Mouse (Mus musculus) midbrain, embryonic 13.5 days (tissue): ENCODE measurements around the gene Auts2. TPM values are rescaled to one million over a fixed set of nuclear protein-coding genes. Genes with fewer than 3 reads are reported as not detected.
A peak's percentile ranks its signal among the peaks of the same experiment; 100 is the strongest.

Experiments
- ATAC-seq: fragments of 200-750 bp; cut with Nextera tagmentation; 2 replicates; pipeline ENCODE4 v1.8.0; 2017; ENCODE audit warnings: mild to moderate bottlenecking, moderate TSS enrichment, moderate library complexity
- H3K27ac ChIP-seq: fragments of 300-500 bp; sonication (generic); 2 replicates; pipeline ENCODE4 v1.5.1; 2015; ENCODE audit warnings: inconsistent platforms, mild to moderate bottlenecking, moderate library complexity
- H3K27me3 ChIP-seq: fragments of 300-500 bp; sonication (generic); 2 replicates; pipeline ENCODE4 v1.6.1; 2015; ENCODE audit warnings: mild to moderate bottlenecking, inconsistent platforms
- H3K36me3 ChIP-seq: fragments of 300-500 bp; sonication (generic); 2 replicates; pipeline ENCODE4 v1.6.1; 2015; ENCODE audit warnings: mild to moderate bottlenecking, inconsistent platforms
- H3K4me1 ChIP-seq: fragments of 300-500 bp; sonication (generic); replicated peaks from 2 replicates; pipeline ENCODE4 v1.6.1; 2015; ENCODE audit warnings: inconsistent platforms
- H3K4me2 ChIP-seq: fragments of 300-500 bp; sonication (generic); replicated peaks from 2 replicates; pipeline ENCODE4 v1.6.1; 2015; ENCODE audit warnings: moderate library complexity, mild to moderate bottlenecking, inconsistent platforms
- H3K4me3 ChIP-seq: fragments of 300-500 bp; sonication (generic); replicated peaks from 2 replicates; pipeline ENCODE4 v1.5.1; 2015; ENCODE audit warnings: mild to moderate bottlenecking, inconsistent platforms
- H3K9ac ChIP-seq: fragments of 300-500 bp; sonication (generic); replicated peaks from 2 replicates; pipeline ENCODE4 v1.6.1; 2015; ENCODE audit warnings: mild to moderate bottlenecking, inconsistent platforms
- H3K9me3 ChIP-seq: fragments of 300-500 bp; sonication (generic); 2 replicates; pipeline ENCODE4 v1.6.1; 2016; ENCODE audit warnings: mild to moderate bottlenecking, inconsistent platforms
- WGBS: fragments of 180-500 bp; shearing (Covaris S2); methylation state at CpG from one replicate; pipeline ENCODE4 v1.1.7; 2015; 5-methylcytosine and 5-hydroxymethylcytosine counted together
- polyA plus RNA-seq: library from polyadenylated mRNA; unstranded; fragments of >200 nt; fragmentation: Nextera tagmentation; extraction: Ambion mirVana; gene quantifications from 2 replicates; pipeline ENCODE4 v1.2.1, GENCODE M21; 2015

Gene Auts2
- polyA plus RNA-seq, 1 experiment from 2014 or later: 76.2 TPM

DNA sequence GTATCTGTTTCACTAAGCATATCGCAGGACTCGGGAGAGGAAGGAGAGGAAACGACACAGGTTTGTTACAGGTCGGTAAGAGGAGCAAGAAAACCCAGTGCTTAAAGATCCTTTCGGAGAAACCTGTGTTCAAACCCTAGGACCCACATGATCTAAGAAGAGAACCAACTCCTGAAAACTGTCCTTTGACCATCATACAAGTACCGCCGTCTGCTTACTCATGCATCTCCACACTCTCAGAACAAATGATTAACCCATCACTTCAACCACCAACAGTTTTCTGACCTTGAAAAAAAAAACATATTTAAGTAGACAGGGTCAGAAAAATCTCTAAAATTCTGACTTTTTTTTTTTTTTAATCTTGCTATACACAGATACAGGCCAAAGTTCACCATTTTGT is 908.4 kb downstream of the Auts2 start:
- ATAC-seq: no peak
- peaks cover 30% of the 10 kb centered on the region for H3K27me3 ChIP-seq
- H3K9me3 ChIP-seq: no peaks in the 10 kb centered on the region
- no peak overlapping the region for H3K4me3 ChIP-seq
- H3K27ac ChIP-seq: no peak overlapping the region
- H3K9ac ChIP-seq: no peak overlapping the region
- no peaks in the 10 kb centered on the region for H3K36me3 ChIP-seq
- WGBS: 95% methylated on average over 7 of the region's 7 CpGs
- no peak overlapping the region for H3K4me2 ChIP-seq
- peaks cover 27% of the 10 kb centered on the region for H3K4me1 ChIP-seq

- H3K4me2 ChIP-seq: no peak overlapping the region
- no peak overlapping the region for H3K9ac ChIP-seq
- peaks cover 34% of the 10 kb centered on the region for H3K27me3 ChIP-seq
- H3K4me1 ChIP-seq: peaks cover 35% of the 10 kb centered on the region
- 60% methylated on average over 4 of the region's 4 CpGs for WGBS
- ATAC-seq: no peak
- H3K9me3 ChIP-seq: no peaks in the 10 kb centered on the region
- no peaks in the 10 kb centered on the region for H3K36me3 ChIP-seq
- peak overlapping the region; percentile 85; the same call in 1 of the 2 replicates for H3K27ac ChIP-seq
- no peak overlapping the region for H3K4me3 ChIP-seq
Measured at GRCm38 (mm10) chr5:131631998-131632379, 911.2 kb downstream of the Auts2 start.

DNA sequence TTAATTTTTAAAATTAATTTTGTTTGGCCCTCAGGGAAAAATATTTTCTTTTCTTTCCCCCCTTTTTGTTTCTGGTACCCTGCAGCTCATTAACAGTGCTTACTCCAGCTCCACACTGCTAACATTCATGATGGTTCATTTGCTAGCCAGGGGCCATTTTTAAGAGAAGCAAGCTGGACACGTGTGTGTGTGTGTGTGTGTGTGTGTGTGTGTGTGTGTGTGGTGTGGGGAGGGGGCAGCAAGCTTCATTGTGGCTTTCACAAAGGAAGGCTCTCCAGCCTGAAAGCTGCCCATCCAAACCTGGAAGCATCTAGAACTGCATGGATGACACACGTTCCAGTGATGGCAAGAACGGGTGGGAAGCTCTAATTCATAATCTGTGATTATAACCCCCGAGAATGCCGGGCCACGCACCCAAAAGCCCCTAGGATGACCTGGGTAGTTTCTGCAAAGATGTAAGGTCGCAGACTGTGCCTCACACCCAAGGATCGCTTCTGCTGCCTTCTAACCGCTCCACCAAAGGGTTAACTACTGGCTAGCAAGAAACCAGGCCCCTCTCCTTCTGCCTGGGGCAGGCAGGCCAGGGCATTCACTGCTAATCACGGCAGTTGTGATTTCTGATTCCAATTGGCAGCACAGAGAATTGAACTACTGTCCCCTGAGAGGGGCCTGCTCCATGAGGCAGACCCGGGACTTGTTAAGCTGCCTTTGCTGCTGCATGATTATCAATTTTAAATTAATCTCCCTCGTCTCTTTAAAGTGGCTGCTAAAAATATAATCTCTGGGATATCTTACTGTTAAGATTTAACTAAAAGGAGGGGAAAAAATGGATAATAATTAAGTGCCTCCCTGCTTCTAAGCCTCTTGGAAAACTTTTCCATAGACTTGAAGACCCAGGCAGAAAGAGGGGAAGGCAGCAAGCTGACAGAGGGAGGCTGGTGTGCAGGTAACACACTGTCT is 911.8 kb downstream of the Auts2 start:
- Histone ChIP-seq H3K4me3 (no peak overlapping the region), H3K9ac (0 out of 2 replicates have a peak overlapping the region, but pooled peaks have one; percentile 19), H3K27me3 (peaks cover 33% of the 10 kb centered on the region), H3K36me3 (no peaks in the 10 kb centered on the region), H3K4me2 (peak overlapping the region; percentile 11), H3K4me1 (peaks cover 35% of the 10 kb centered on the region), H3K9me3 (no peaks in the 10 kb centered on the region), H3K27ac (peak overlapping the region; percentile 85)
- WGBS: 17% methylated on average over 12 of the region's 12 CpGs
- ATAC-seq: peak; percentile 72

- H3K27me3 ChIP-seq: peaks cover 30% of the 10 kb centered on the region
- ATAC-seq: peak; percentile 56; the same call in 1 of the 2 replicates
- no peaks in the 10 kb centered on the region for H3K9me3 ChIP-seq
- no peaks in the 10 kb centered on the region for H3K36me3 ChIP-seq
- 0 out of 2 replicates have a peak overlapping the region, but pooled peaks have one; percentile 12 for H3K9ac ChIP-seq
- no peak overlapping the region for H3K4me3 ChIP-seq
- H3K27ac ChIP-seq: peak overlapping the region; percentile 85
- H3K4me2 ChIP-seq: peak overlapping the region; percentile 11; the same call in 1 of the 2 replicates
- peaks cover 35% of the 10 kb centered on the region for H3K4me1 ChIP-seq
- 12% methylated on average over 7 of the region's 7 CpGs for WGBS
Measured at GRCm38 (mm10) chr5:131630577-131630976, 912.6 kb downstream of the Auts2 start.

DNA sequence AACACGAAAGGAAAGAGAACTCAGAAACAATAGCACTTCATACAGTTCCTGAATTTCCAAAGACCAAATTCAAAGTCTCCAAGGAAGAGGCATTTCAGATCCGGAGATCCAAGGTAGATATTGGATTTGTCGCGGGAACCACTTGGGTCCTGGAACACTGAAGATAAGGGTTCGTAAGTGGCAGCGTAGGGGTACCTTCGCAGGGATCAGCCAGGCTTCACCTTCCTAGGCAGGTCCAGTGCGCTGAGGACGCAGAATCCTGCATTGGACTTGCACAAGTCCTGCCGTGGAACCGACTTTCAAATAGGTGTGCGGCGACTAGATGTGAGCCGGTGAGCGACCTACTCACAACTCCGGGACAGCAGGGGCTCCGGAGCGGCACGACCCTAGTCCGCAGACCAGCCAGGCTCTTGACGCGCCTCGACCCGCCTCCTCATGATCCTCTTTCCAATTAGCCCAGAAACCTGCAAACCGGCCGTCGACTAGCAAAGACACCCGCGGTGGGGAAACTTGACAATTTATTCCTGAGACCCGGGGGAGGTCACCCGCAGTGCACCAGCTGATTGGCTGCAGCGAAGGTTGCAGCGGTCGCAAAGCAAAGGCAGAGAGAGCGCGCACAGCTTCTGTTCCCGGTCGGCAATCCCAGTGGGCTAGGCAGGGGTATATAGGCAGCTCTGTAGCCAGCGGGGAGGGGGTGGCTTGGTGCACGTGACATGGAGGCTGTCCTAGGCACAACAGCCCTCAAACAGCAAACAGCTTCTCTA is 926.8 kb downstream of the Auts2 start:
- ATAC-seq: peak; percentile 86
- peak overlapping the region; percentile 38 for H3K4me3 ChIP-seq
- peak overlapping the region; percentile 52 for H3K9ac ChIP-seq
- H3K27me3 ChIP-seq: peaks cover 50% of the 10 kb centered on the region
- H3K36me3 ChIP-seq: no peaks in the 10 kb centered on the region
- under 1% methylated on average over 40 of the region's 40 CpGs for WGBS
- peaks cover 32% of the 10 kb centered on the region for H3K4me1 ChIP-seq
- no peaks in the 10 kb centered on the region for H3K9me3 ChIP-seq
- peak overlapping the region; percentile 62 for H3K4me2 ChIP-seq
- H3K27ac ChIP-seq: peak overlapping the region; percentile 65

- no peak for ATAC-seq
- Histone ChIP-seq H3K4me1 (peaks cover 41% of the 10 kb centered on the region), H3K27me3 (peaks cover 49% of the 10 kb centered on the region), H3K4me3 (peak overlapping the region; percentile 38), H3K27ac (no peak overlapping the region), H3K9me3 (no peaks in the 10 kb centered on the region), H3K36me3 (no peaks in the 10 kb centered on the region), H3K9ac (no peak overlapping the region), H3K4me2 (peak overlapping the region; percentile 62)
- WGBS: 88% methylated on average over 2 of the region's 2 CpGs
Measured at GRCm38 (mm10) chr5:131614238-131614637, 928.9 kb downstream of the Auts2 start.

DNA sequence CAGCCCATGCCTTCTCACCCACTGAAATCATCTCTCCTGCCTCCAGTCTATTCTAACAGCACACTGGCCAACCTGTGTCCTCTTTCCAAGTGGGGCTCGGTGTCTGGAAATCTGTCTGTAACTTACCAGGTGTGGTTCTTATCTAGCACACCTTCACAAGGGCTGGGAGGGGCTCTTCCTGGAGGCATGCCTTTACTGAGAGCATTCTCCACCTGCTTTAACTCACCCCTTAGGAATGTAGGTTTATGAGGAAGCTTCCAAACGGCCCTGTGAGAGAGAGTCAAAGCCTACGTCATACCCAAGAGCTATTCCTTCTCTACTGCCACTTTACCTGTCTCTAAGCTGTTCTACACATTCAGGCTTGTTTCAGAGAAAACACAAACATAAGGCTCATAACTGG is 929.8 kb downstream of the Auts2 start:
- Histone ChIP-seq H3K9ac (no peak overlapping the region), H3K9me3 (no peaks in the 10 kb centered on the region), H3K4me1 (peaks cover 41% of the 10 kb centered on the region), H3K27me3 (peaks cover 42% of the 10 kb centered on the region), H3K27ac (no peak overlapping the region), H3K4me3 (no peak overlapping the region), H3K36me3 (no peaks in the 10 kb centered on the region), H3K4me2 (peak overlapping the region; percentile 62)
- no peak for ATAC-seq
- WGBS: 89% methylated on average over 3 of the region's 3 CpGs

DNA sequence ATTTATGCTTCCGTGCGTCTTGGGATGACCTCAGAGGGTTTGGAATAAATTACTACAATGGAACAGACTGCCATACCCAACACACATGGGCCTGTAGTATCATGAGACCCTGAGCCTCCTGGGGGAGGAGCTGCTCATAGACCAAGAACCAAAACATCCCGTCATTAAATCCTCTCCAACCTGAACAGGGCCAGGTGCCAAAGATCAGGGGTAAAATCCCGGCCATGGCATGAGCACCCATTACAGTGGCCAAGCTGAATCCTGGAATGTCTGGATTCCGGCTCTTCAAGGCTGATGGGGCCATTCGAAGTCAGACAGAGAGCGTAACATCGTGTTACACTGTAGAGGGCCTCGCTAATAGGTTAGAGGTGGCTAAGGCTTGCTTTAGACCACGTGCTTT is 932.4 kb downstream of the Auts2 start:
- 78% methylated on average over 10 of the region's 10 CpGs for WGBS
- Histone ChIP-seq H3K27me3 (peaks cover 33% of the 10 kb centered on the region), H3K4me1 (peaks cover 19% of the 10 kb centered on the region), H3K9ac (no peak overlapping the region), H3K27ac (no peak overlapping the region), H3K4me3 (no peak overlapping the region), H3K4me2 (peak overlapping the region; percentile 25), H3K36me3 (no peaks in the 10 kb centered on the region), H3K9me3 (no peaks in the 10 kb centered on the region)
- no peak for ATAC-seq

DNA sequence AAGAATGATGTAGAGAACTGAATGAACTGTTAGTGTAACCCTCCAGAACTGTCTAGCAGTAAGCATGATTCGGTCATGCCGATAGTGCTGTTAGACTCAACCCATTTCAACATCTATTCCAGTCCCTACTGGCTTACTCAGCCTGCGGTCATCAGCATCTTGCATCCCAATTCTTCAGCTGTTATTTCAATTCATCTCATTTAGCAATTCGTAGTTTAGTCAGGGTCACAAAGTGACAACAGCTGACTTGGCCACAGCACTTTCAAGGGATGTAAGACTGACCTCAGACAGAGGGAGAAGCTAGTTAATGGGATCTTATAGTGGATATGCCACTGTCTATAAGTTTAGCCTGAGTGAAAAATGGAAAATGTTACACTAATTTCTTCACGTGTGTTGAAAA is 936.4 kb downstream of the Auts2 start:
- WGBS: 93% methylated on average over 5 of the region's 5 CpGs
- H3K36me3 ChIP-seq: no peaks in the 10 kb centered on the region
- no peak for ATAC-seq

GRCm38 (mm10) chr5:131601934-131602692 is 941.0 kb downstream of the Auts2 start:
- ATAC-seq: peak; percentile 62
- no peaks in the 10 kb centered on the region for H3K9me3 ChIP-seq
- H3K36me3 ChIP-seq: no peaks in the 10 kb centered on the region
- H3K4me1 ChIP-seq: peaks cover 64% of the 10 kb centered on the region
- peaks cover 20% of the 10 kb centered on the region for H3K27me3 ChIP-seq
- no peak overlapping the region for H3K4me3 ChIP-seq
- 0 out of 2 replicates have a peak overlapping the region, but pooled peaks have one; percentile 3 for H3K4me2 ChIP-seq
- H3K9ac ChIP-seq: no peak overlapping the region
- peak overlapping the region; percentile 79 for H3K27ac ChIP-seq
- WGBS: 12% methylated on average over 7 of the region's 7 CpGs

More for the DNA sequence above, 936.4 kb downstream of the Auts2 start:
- no peak overlapping the region for H3K4me2 ChIP-seq
- peaks cover 15% of the 10 kb centered on the region; the same call in 1 of the 2 replicates for H3K27me3 ChIP-seq
- no peak overlapping the region for H3K9ac ChIP-seq
- peaks cover 30% of the 10 kb centered on the region for H3K4me1 ChIP-seq
- no peak overlapping the region for H3K27ac ChIP-seq
- no peaks in the 10 kb centered on the region for H3K9me3 ChIP-seq
- no peak overlapping the region for H3K4me3 ChIP-seq

DNA sequence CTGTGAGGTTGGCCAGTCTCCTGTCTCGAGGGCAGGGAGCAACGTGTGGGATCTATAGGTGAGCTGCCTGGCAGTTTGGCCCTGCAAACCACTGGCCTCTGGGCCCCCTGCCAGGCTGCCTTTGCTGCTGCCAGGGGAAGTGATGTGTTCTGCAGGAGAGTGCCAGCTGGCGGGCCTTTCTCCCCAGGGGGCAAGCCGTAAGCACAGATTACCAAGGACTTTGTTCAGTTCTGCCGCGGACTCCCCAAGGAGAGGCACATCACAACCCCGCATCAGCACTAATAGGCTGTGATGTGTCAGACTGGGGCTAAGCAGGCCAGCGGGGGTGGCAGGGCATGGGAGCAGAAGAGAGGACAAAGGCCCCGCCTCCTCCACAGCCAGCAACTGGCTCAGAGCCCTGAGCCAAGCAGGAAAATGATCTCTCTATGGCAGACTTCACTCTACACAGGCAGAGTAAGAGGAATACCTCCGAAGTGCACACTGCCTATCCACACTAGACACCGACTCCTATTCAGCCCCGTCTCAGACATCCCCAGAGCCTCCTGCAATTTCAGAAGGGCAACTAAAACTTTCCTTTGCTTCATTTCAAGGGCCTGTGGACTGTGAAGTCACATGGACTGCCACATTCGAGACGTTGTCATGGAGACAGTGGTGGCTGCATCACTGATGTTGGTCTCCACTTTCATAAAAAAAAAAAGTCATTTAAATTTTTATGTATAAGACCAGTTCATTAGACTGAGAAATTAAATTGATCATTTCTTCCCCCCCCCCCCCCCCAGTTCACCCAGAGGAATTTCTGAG is 942.6 kb downstream of the Auts2 start:
- Histone ChIP-seq H3K36me3 (no peaks in the 10 kb centered on the region), H3K27ac (peak overlapping the region; percentile 79), H3K9me3 (no peaks in the 10 kb centered on the region), H3K27me3 (peaks cover 22% of the 10 kb centered on the region), H3K4me3 (no peak overlapping the region), H3K4me1 (peaks cover 80% of the 10 kb centered on the region), H3K9ac (peak overlapping the region; percentile 15; the same call in 1 of the 2 replicates), H3K4me2 (peak overlapping the region; percentile 34)
- under 1% methylated on average over 14 of the region's 14 CpGs for WGBS
- peak; percentile 88 for ATAC-seq
